Mouse (Mus musculus) neutrophil, adult 5-6 weeks (primary cell): ENCODE data around the gene Ttc32. TPM values are rescaled to one million over a fixed set of nuclear protein-coding genes. Genes with fewer than 3 reads are reported as not detected.

Experiments used
- ATAC-seq: fragments of 151-379, 151-347 bp; 2 replicates; pipeline ENCODE4 v1.8.0; 2017; ENCODE audit warnings: mild to moderate bottlenecking, moderate TSS enrichment; ENCODE audit not compliant: insufficient number of reproducible peaks, poor library complexity, low FRiP score, severe bottlenecking; ENCODE audit errors: extremely low read depth
- total RNA-seq: library from RNA; stranded (forward); fragments of 200-1000 nt; gene quantifications from 2 replicates; pipeline ENCODE4 v1.2.3, GENCODE M21; 2017

Gene Ttc32
- total RNA-seq, 1 experiment from 2014 or later, result 19.3 TPM

DNA sequence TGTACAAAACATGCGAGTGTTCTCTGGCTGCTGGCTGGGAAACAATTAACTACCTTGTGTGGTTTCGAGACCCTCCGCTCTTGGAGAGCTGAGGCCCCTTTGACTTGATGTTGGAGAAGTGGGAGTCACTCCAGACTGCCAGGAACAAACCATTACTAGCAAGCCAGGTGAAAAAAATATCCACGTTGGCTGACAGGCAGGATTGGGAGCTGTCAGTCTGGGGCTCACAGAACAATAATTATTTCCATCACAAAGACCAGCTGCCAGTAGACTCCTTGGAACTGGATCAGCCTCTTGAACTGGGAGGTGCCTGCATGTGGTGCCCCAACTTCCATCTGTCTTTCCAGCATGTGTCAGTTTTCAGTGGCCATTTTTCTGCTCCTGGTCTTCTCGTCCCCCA lies 12.5 kb downstream of the Ttc32 start:
- ATAC-seq, result no peak

DNA sequence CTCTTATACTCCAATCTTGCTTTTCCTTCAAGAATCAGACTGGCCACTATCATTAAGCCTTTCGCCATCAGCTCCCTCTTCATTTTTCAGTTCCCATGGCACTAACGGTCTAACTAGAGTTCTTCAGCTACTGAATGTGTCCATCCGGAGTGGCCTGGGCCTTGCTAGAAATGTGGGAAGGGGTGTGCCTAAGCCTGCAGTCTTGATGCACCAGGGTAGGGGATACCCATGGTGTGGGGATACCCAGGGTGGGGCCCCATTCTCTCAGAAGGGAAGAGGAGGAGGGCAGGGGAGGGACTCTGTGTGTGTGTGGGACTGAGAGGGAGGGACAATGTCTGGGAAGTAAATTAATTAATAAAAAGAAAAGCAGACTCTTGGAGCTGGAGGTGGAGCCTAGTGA lies 13.0 kb downstream of the Ttc32 start:
- ATAC-seq, result no peak

DNA sequence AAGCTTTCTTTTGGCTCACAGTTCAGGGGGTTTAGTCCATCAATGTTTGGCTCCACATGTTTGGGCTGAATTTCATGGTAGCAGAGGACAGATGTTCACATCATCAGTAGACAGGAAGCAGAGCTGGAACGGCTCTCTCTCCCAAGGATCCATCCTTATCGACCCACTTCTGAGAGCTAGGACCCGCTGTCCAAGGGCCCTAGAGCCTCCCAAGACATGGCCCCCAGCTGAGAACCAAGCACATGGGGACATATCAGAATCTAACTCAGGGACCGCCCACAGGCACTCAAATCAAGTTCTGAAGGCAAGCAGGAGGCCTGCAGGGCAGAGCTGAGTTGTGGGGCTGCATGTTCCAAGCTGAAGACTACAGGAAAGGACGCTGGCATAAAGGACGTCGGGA lies 14.9 kb downstream of the Ttc32 start:
- ATAC-seq, result no peak

DNA sequence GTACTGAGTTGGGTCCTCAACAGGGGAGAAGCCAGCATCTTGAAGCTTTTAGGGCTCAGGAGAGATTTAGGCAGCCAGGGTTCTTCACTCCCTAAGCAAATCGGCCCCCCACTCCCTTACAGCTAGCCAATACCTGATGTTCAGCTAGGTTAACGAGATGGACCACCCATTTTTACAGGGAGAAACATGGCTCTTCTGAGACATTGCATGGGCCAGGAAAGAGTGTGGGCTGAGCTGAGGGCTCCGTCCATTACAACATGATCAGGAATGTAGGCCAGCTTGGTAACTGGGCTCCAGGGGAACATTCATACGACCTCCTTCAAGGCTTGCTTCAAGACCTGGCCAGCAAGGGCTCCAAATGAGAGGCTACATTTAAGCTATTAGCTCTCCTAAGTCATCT lies 16.9 kb downstream of the Ttc32 start:
- no peak for ATAC-seq

DNA sequence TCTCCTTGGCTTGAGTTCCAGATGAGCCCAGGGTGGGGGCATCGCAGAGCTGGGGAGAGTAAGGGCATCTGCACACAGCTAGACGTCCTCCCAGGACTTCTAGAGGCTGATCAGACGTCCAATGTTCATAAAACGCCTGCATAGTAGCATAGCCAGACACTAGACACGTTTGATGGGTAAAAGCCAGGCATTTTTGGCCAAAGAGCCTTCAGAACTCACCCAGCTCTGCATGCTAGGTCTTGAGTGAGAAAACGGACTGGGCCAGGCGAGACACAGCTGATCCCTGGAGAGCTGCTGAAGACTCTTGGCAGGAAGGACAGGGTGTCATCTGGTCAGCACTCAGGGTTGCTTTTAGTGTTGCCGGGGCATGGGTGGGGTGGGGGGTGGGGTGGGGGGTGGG lies 18.3 kb downstream of the Ttc32 start:
- no peak for ATAC-seq

DNA sequence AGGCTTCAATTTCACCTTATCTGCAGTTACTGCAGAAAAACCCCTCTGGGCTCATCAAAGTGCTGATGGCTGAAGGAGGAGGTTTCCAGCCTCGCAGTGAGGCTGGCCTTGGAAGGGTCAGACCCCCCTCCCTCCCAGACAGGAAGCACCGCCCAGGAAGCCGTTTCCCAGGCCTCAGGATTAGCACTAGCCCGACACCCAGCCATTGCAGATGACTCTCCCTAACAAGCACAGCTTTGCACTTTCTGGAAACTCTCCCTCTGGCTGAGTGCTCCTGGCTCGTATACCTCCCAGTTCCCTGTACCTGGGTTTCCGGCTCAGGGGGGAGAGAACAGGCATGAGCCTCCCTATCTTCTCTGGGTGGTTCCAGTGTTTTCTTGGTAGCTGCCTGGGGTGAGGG lies 21.0 kb downstream of the Ttc32 start:
- ATAC-seq, result no peak

DNA sequence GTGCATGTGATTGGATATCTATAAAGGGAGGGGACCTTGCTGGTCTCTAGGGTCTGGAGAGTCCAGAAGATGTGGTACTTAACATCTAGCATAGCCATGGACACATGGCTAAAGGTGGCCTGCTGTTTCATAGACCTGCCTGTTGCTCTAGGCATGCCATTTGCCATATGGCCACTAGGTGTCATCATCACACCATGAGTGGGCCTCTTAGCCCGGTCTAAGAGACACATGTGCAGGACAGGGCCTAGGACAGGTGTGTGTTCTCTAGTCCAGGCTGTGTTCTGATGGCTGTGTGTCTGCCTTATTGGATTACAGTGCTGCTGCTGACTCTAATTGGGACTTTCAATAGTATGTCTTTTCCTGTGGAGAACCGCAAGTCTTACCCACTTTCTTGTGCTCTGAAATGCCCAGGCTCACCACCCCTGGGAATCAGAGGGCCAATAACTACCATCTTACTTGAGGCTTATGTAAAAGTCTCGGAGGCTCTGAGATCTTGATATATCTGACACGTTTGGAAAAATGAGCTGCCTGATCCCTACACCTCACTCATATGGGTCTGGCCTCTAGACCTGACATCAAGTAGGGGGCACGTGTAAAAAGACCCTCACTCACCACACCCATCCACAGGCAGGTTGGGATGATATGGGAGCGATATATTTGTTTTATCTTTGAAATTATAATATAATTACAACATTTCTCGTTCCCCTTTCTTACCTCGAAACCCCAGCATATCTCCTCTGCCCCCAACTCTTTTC lies 22.5 kb downstream of the Ttc32 start:
- ATAC-seq, result peak; percentile 68

DNA sequence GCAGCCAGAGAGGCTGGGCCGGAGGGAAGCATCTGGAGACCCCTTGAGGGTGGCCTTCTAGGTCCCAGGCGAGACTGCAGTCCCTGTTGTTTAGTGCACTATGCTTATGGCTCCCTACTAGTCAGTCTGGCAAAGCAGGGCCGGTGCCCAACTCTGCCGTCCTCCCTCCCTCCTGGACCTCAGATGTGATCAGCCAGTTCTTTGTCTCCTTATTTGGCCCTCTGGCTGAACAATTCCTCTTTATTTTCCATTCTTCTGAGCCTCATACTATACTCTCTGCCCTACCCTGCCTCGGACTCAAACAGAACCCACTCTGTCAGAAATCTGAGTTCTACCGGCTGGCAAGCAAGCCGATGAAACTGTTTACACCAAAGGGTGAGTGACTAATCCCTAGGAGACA lies 23.5 kb downstream of the Ttc32 start:
- ATAC-seq, result no peak

DNA sequence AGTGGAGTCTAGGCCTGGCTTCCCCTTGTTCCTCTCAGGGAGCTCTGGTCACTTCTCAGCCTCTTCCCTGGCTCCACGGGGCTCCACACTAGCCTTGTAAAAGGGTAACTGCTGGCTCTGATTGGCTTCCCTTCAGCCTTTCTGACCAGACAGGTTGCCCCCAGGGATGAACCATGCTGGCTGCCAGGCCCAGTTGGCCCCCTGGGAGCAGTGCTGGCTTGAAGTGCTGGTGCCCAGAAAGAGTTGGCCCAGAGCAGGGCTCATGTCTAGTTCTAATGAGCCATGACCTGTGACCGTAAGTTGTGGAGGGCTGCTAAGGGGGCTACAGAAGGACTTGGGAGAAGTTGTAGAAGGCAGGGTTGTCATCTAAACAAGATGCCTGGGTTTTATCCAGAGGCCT lies 24.2 kb downstream of the Ttc32 start:
- no peak for ATAC-seq

DNA sequence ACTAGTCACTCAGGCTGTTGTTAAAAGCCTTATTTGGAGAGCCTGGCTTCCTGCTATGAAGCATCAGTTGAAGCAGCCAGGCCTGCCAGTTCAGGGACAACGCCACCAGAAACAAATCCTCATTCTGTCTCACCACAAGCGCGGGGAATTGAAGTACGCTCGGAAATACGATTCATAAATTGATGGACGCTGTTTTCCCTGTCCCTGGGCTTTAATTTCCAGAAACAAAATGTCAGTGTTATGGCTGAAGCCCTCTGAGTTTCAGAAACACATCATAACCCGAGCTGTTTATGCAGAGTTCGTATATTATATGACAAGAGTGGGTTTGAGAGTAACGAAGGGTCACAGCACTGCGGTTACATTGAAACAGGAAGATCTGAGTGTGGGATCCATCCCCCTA lies 25.5 kb downstream of the Ttc32 start:
- ATAC-seq, result no peak

DNA sequence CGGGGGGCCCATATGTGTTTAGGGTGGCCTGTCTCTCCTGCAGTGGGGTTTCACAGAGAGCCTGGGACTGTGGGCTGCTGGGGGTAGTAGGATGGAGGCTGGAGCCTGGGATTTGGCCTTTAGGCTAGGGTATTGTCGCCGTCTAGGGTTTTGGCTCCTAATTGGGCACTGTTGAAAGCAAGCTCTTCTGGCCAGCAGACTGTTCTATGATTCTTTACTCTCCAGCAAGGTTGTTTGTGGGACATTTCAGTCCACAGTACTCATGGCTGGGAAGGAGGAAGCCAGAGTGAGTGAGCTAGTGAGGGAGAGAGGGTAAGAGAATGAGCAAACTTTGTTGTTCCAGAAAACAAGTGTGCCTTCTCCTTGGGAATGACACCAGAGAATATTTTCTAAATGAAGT lies 29.7 kb downstream of the Ttc32 start:
- no peak for ATAC-seq

DNA sequence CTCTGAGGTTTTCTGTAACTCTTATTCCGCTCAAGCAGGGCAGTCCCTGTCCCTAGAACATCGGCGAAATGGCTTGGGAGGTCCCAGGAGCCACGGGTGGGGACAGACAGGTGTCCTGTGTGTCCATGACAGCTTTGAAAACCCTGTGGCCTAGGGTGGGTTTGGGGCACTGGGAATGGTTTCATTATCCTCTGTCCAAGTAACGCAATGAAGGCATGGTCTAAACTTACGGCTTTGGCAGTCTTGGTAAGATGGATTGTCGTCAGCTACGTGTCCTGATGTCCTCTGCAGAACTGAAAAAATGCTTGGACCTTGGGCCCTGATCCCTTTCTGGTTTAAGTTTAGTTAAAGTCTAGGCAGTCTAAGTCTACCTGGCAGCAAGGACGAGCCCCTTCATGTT lies 30.2 kb downstream of the Ttc32 start:
- no peak for ATAC-seq

DNA sequence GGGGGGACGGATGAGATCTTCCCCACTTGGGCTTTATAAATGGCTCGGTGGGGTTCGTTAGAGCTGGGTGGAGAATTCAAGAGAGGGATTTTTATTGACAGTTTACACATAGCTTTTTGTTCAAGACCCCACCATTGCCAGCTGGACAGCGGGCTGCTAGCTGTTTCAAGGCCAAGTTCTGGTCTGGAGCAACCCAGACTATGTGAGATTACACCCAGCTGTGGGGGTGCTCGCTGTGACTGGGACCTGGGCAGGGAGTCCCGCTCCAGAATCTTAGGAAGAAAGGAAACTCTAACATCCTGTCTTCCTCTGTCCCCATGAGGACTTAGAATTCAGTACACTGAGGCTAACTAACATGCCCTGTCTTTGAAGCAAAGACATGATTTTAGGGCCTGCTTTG lies 33.8 kb downstream of the Ttc32 start:
- no peak for ATAC-seq

DNA sequence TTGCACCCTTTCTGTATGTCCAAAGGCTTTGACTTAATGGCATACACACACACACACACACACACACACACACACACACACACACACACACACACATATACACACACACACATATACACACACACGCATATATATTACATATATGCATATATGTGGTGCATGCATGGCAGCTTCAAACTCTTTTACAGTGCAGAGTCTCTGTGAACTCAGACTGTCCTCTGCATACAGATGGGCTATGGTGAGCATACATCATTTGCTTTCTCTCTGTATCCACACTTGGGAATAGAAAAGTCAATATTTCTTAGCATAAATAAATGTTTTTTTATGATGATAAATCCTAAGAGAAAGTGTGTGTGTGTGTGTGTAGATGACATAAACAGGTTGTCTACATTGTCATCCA lies 41.3 kb downstream of the Ttc32 start:
- no peak for ATAC-seq

DNA sequence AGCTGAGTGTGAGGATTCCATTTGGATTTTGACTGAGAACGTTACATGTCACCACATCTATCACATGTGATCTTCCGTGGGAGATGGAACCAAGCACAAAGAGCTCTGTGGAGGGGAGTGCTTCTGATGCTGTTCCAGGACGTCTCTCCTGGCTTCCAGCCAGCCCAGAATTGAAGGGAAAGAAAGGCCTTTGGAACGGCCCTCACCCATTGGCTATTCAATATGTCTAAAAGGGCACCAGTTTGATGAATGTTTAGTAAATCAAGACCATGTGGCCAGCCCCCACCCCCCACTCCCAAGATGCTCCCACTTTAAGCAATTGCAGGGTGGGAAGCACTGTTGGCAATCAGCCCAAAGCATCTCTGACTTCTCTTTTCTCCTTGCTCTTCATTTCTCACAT lies 41.7 kb downstream of the Ttc32 start:
- no peak for ATAC-seq

DNA sequence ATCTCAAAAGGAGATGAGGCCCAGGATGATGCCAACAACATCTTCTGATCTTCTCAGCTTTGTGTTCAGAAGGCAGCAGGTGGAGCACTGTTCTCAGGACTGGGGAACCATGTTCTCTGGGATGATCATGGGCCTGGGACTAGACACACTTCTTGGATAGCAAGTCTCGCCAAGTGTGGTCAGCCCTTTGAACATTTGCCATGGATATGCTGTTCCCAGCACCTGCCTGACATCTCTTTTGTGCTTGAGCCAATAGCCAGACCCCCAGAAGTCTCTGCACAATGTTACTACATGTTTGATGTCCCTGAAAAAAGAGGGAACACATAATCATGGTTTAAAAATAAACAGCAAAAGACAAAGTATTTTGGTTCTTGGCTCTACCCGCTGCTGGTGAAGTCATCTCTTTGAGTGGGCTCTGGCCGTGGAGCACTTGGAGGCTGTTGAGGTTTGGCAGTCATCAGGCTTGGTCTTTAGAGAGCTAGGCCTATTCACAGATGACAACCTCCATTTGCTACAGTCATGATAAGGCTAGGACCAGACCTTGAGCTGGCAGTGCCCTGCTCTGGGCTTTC lies 47.8 kb downstream of the Ttc32 start:
- ATAC-seq, result no peak

DNA sequence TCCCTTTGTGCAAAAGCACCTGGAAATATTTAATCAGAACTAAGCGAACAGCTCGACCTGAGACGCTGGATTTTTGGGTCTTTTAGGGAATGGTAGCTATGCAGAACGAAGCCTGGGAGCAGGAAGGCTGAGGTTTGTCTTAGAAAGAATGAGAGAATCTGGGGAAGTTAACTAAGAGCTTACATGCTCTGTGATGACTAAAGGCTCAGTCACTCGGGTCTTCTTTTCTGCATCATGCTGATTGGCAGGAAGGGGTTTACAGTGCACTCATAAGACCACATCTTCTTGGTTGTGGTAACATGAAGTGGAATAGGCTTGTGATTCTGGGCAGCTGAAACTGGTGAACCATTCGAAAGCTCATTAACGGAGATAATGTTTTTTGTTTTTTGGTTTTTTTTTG lies 60.4 kb downstream of the Ttc32 start:
- ATAC-seq, result no peak
